Mouse (Mus musculus) layer of hippocampus, adult 11-12 months (tissue): ENCODE results near the gene Syt2.

Source experiments
- DNase-seq: peaks from one replicate; pipeline ENCODE4 v3.0.0; 2022; ENCODE audit warnings: low spot score

Syt2 gene

DNA sequence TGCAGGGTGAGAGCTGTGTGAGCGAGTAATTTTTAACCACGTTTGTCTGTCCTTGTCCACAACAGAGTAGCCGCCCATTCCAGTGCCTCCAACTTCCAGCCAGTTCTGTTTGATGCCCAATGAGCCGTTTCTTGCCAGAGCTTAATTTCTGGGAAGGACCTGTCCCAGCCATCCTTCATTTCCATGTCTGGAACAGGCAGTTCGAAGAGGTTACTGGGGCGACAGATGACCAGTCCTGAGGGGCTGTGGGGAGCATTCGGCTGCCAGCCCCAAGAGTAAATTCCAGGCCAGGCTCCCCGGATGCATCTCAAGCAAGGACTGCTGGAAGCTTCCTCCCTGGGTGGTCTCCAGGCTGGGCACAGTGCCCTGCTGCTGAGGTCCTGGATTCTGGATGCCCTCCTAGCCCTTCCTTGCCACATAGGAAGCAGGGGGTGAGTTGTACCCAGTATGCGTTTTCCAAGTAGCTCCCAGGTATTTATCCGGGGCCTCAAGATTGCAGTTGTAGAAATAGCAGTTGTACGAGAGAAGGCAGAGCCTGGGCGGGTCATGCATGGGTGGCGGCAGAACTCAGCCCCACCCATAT lies 4.9 kb downstream of the Syt2 start:
- DNase-seq = no peak

DNA sequence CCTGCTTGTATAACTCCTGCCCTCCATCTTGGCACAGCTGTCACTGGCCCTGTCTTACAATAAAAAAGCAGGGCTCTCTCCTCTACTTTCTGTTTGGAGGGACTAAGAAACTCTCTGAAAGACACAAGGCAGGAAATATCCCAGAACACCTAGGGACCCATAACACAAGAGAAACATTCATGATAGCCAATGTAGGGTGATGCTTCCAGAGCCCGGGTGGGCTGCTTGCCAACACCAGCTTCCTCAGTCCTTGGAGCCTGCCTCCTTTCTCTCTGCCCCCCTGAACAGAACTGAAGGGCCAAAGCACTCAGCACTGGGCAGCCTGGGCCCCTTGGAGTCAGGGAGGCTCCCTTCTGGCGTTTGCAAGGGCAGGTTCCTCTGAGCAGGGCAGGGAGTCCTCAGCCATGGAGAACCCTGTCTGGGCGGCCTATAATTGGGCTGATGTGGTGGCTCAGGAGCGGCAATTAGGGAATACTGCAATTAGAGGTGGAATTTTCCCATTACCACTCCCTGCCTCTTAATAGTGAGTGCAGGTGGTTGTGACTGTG lies 5.4 kb downstream of the Syt2 start:
- no peak for DNase-seq

DNA sequence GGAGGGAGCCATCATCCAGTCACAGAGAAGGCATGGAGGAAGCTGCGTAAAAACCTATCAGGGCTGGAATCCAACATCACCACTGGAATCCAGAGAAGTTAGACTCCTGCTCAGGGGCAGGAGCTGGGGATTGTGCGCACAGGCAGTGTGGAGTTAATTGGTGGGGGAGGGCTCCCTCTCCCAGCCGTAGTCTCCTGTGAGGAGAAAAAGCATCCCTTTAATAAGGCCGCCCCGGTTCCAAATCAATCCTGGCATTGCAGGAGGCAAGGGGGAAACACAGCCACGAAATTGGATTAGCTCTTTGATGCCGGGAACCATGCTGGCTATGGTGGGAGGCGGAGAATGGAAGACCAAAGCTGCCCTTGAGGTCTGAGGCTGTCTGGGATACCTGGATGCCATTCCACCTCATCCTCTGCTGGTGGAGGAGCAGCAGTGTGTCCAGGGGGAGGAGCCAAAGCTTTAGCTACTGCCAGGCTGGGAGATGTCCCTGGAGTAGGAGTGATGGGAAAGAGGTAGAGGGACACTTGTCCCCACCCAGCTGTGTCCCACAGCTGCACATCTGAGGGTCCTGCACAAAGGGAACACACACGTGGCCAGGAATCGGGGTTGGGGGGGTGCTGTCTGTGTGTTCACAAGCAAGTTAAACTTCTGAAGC lies 7.3 kb downstream of the Syt2 start:
- no peak for DNase-seq

DNA sequence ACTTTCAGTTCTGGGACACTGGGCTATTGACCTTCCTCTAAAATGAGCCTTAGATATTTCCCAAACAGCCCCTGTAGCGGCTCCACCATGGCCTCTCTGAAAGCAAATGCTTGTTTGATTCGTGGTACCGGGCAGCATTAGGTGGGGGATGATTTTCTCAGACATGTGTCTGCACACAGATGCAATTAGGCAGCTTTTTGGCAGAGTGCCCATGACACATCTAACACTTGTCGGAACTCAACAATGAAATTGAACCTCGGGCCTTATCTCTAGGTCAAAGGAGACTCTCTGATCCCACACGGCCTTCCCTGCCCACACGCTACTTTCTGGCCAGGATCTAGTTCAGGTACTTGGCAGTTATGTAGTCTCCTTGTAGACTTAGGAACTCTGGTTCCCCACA lies 12.4 kb downstream of the Syt2 start:
- no peak for DNase-seq

DNA sequence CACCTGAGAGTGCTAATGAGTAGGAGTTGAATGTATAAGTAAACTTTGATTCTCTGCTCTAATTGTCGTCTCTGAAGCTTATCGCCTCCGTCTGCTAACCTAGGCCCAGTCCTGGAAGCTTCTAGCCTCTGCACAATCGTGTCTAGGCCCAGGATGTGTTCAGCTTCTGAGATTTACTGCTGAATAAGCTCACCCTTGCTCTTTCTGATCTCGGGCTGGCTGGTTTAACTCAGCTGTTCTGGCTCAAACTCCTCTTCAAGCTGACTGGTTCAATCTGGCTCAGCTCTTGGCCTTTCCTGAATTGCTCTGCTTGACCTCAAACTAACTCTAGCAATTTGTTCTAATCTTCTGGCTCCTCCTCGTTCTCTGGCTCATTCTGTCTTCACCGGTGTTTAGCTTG lies 13.7 kb downstream of the Syt2 start:
- DNase-seq = no peak

DNA sequence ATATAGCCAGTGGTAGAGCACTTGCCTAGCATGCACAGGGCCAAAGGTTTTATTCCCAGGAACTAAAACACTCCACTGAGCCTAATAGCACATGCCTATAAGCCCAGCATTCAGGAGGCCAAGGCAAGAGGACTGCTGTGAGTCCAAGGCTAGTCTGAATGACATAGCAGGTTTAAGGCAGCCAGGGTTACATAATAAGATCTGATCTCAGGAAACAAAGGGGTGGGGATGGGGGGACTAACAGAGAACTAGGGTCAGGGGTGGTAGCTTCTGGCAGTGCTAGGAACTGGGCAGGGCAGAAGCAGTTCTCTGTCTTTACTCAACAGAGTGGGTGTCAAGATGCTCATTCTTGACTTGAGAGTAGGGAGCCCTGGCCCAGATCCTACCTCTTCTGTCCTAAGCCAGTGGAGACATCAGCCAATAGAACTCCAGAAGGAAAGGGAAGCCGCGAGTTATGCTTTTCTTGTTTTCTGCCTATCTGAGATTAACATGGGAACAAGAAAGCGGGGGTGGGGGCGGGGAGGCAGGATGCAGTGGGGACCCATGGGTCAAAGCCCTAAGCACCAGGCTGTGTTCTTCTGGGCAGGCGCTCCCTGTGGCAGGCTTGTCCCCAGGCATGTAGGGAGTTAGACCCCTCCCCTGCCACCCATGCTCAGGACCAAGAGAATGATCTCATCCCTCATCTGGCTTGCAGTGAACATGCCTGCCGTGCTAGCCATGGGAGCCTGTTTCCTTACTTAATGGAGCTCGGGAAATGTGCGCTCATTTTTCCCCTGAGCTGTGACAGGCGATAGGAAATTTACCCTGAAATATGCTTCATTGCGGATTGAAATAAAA lies 25.0 kb downstream of the Syt2 start:
- no peak for DNase-seq

DNA sequence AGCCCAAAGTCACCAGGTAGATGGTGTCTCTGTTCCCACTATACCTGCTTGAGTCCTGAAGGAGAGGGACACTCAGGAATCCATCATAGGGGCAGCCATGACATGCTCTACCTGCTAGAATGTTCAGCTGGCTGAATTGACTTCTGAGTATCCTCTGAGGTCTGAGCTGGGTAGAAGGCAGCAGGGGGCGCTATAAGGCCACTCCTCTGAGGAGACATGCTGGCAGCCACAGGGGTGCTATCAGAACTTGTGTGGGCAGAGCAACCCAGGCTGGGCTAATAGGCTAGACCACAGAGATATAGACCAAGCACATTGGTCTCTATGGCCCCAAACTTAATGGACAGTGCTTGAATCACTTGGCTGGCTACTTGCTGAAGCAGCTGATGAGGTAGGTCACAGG lies 27.8 kb downstream of the Syt2 start:
- no peak for DNase-seq

DNA sequence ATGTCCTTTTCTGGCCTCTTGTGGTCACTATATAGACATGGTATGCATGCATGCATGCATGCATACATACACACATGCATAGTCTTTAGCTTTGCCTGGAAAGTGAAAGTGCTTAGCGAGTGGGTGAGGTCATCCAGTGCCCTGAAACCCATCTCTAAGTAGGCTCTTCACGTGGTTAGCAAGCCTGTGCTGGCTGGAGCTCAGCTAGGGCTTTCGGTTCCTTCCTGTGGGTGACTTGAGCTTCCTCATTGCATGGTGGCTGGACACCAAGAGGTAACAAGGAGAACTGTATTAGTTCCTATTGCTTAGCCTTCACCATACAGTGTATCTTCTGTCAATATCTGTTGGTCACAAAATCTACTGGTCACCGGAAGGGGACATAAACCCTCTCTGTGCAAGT lies 33.0 kb downstream of the Syt2 start:
- DNase-seq = peak; percentile 28

DNA sequence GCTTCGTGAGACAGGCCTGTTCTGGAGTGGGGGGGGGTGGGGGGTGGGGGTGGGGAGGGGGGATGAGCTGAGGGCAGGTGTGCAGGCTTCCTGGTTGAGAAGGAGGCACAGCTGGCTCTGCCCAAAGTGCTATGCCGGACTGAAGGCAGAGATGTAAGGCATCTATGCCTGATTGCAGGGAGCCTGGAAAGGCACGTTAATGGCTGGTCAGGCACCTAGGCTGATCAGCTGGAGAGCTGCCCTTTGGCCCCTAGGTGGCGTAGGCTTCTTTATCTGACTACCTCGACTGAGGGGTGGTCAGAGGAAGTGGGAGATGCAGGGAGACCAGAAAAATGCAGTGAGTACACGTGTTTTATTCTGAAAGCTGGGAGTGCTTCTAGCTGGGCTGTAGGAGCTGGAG lies 34.1 kb downstream of the Syt2 start:
- DNase-seq = no peak

DNA sequence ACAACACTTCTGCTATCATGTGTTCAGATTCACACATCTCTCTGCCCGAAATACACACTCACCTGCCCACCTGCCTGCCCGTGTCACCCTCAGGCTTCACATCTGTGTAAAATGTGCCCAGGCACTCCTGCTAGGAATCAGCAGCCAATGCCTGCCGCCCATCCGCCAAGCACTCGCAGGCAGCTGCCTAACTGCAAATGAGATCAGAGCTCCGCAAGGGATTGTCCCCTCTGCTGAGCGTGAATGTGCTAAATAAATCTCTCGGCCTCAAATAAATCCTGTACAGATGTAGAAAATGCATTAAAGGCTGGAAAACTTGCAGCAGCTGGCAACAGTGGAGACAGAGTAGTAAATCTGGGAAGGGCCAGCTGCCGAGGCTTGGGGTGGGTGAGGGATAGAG lies 36.0 kb downstream of the Syt2 start:
- peak; percentile 13 for DNase-seq

DNA sequence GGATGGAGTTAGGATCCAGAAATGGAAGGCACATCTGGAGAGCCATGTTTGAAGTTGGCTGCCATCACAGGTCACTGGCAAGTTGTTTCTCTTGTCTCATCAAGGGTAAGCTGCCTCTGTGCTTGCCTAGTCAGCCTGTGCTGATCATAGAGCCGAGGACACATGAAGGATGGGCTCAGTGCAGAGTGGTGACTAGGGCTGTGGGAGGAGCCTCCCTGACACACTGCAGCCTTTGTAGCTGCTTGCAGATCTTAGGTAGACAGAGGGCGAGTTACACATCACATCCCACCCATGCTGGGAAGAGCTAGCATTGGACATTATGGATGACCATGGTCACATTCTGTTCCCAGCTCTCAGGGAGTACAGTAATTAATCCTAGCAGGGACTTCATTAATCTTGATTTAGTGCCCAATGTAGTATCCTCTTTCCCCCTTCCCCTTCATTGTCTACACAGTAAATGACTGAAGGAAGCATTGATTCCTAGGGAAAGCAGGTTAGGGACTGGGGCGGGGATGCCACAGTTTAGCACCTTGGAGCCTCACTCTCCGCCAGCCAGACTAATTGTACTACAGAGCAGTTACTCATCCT lies 40.5 kb downstream of the Syt2 start:
- DNase-seq = no peak

DNA sequence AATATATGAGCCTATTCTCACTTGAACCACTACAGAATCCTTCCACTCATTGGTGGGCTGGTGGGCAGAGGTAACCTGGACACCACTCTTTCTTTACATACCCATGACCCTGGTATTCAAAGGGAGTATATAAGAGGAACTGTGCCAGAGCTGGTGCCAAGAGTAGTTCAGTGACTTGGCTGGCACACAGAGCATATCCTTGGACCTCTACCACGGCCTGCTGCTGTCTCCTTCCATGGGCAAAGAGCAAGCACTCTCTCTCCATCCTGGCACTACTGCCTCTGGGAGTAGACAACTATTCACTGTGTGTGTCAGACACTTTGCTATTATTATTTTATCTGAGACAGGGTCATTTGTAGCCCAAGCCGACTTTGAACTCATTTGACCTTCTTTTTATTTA lies 49.8 kb downstream of the Syt2 start:
- DNase-seq = no peak

DNA sequence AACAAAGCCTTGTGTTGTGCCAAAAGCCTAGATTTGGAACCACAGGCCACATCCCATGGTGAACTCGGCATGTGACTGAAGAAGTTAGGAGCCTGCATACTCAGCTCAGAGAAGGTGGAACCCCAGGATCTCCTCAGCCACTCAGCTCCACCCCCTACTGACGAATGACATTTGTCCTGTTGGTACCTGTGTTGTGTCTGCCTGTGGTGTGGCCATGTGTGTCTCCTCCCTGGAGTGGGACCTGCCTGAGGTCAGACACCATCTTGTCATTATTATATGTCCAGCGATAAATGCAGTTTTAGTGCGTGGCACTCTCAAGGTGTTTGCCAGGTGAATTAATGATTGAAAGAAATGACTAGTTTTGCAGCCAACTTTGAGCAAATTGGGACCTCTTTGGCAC lies 50.6 kb downstream of the Syt2 start:
- DNase-seq = no peak

DNA sequence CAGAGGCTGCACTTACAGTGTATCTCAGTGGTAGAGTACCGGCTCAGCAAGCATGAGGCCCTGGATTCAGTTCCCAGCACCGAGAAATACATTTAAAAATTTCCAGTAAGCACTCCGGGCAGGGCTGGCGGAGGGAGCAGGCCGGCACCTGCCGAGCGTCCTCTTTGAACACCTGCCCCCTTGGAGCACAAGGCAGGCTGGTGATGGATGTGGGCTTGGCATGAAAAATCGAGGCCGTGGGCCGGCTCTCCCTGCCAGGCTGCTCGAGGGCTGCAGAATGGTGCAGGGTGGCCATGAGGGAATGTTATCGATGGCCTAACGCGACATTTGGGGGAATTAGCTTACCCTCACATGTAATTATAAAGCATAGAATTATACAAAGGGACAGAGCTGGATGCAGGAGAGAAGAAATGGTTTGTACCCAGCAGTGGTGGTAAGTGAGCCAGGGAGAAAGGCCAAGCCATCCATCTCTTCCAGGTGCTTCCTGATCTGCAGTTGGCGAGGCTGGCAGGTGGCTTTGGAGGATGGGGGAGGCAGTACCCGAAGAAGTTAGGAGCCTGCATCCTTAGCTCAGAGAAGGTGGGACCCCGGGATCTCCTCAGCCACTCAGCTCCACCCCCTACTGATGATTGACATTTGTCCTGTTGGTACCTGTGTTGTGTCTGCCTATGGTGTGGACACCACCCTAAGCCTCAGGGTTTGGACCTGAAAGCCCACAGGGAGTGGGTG lies 51.2 kb downstream of the Syt2 start:
- no peak for DNase-seq

DNA sequence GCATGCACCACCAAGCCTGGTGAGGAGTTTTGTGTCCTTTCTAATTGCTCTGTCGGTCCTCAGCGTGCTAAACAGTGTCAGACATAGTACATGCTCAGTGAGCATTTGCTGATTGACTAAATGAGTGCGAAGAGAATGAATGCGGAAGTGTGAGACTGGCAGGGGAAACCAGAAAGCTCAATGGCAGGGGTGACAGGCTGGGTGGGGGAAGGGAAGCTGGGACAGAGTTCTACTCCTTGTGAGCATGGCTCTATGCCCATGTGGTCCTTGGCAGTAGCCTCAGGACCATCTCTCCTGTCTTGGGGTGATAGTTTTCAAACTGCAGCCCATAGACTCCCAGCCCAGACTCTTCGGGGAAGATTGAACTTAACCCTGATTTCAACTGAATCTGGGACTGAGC lies 52.0 kb downstream of the Syt2 start:
- no peak for DNase-seq

DNA sequence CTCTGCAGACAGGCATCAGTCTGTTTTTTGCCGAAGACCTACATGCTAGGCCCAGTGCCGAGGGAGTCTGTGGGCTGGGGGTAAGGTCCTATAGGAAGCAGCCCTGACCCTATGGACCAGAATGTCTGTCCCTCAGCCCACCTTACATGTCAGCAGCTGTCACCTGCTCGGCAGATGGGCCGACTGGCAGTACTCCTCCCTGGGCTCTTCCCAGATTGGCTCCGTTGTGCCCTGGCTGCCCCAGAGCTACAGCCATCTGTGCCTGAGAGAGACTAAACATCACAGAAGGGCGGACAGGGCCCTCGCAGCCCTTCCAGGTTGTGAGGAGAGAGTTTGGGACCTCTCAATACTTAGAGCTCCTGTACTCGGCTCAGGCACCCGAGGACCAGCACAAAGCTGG lies 52.9 kb downstream of the Syt2 start:
- no peak for DNase-seq

DNA sequence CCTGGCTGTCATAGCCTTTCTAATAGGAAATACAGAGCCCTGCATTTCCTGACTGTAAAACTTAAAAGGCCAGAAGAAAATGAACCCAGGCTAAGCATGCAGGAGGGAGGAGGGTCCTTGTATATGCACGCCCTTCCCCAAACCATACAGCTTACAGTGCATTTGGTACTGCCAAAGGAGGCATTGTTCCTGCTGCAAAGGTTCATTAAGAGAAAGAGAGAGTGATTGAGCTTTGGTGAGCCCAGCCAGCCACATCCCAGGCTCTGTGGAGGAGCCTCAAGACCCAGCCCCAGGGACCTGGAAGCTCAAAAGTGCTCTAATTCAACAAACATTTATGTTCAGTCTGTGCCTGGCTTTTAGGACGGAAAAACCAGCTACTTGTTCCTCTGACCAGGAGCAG lies 53.7 kb downstream of the Syt2 start:
- no peak for DNase-seq

DNA sequence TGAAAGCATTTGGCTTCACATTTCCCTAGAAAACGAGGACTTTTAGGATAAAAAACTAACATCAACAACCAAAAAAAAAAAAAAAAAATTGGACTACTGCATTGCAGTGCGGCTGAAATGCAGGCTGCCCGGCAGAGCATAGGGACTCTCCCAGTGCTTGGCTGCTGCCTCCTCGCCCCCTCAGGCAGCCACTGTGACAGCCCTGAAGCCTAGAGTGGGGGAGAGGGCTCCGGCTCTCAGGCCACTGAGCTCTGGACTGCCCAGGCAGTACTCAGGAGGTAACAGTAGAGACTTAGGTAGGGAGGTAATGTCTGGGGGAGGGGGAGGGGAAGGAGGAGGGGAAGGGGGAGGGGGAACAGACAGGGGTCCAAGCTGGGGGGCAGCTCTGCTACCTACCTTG lies 54.2 kb downstream of the Syt2 start:
- DNase-seq = no peak

DNA sequence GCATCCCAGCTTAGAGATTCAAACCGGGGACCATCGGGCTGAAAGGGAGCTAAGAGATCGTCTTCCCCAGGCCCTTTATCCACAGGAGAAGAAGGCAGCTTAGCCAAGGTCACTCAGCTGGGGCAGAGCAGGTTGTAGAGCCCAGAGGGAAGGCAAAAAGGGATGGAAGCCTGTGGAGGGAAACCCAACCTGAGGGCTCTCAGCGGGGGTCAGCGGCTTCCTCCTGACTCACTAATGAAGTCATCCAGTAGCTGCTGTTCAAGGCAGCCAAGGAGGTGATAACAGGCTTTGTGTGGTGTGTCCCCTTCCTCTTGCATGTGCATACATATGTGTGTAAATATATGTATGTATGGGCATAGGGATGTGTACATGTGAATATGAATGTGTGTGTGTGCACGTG lies 54.7 kb downstream of the Syt2 start:
- no peak for DNase-seq

DNA sequence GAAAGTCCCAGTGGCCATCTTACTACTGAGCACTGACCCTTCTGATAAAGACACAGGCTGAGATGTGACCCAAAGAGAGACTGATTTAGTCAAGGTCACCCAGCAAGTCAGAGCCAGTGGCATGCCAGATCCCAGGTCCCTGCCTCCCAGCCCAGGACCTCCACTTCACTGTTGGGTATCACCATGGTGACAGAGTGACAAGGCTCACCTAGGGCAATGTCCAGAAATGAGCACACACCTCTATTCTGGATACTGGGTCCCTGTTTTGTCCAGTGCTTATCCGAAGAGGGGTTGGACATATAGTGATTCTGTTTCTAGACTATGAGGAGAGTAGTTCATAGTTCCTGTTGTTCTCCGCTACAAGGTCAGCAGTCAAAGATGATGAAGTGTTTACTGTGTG lies 56.8 kb downstream of the Syt2 start:
- DNase-seq = no peak

DNA sequence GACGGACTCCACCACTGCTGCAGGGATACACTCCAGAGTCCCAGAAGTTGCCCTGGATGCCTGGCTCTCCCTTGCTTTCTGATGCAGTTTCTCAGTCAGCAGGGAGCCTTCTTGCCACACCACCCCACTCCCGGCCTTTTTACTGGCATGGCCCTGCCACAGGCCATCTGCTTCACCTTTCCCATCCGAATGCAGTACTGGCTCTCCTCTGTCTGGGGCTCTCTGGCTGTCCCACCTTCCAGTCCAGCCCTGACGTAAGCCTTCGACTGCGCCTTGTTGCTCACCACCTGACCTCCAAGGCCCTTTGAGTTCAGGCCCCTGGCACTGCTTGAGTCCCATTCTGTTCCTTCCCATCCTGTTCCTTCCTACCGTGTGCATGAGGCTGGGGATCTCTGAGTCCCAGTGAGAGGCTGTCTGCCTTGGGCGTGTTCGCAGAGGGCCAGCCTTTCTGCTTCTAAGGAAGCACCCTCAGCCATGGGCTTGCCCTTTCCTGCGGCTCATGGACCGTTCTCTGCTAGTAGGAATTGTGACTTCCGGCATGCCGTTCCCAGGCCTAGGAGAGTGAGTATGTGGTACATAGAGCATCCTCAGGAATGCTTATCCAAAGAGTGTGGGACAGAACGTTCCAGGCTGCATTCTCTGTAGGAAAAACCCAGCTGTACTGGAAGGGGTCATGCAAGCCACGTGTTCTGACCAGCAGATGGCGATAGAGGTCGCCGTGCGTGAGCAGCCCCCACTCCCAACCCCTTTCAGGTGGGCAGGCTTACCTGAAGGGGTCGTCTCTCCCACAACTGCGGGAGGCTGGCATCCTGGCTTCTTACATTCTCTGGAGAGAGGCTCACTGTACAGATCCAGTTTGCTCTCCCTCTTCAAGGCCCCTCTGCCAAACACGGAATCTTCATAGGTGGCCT lies 58.2 kb downstream of the Syt2 start:
- DNase-seq = peak; percentile 24
